Mouse (Mus musculus): Measurements from ENCODE around the gene Ccdc80.

The Ccdc80 gene

DNA sequence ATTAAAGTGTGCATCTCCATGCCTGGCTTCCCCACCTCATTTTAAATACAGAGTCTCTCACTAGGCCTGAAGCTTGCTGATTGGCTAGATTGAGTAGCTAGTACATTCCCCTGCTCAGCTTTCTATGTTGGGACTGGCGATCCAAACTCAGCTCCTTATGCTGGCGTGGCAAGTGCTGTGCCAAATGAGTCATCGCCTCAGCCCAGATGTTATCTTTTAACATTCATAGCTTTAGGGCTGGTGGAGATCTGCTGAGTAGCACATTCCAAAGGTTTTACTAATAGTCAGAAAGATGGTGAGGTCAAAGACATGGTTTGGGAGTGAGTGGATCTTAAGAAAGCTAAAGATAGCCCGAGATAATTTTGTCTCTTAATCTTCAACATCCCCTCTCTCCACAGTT is 17.3 kb downstream of the Ccdc80 start:
- no peak for DNase-seq (ENCODE audit: low read depth, low spot score)

- DNase-seq (ENCODE audit: low read depth, low spot score): no peak
Observed at GRCm38 (mm10) chr16:45117200-45117599, 24.0 kb downstream of the Ccdc80 start.

- no peak for DNase-seq (ENCODE audit: low read depth, low spot score)
Observed at GRCm38 (mm10) chr16:45118760-45119159, 25.6 kb downstream of the Ccdc80 start.

DNA sequence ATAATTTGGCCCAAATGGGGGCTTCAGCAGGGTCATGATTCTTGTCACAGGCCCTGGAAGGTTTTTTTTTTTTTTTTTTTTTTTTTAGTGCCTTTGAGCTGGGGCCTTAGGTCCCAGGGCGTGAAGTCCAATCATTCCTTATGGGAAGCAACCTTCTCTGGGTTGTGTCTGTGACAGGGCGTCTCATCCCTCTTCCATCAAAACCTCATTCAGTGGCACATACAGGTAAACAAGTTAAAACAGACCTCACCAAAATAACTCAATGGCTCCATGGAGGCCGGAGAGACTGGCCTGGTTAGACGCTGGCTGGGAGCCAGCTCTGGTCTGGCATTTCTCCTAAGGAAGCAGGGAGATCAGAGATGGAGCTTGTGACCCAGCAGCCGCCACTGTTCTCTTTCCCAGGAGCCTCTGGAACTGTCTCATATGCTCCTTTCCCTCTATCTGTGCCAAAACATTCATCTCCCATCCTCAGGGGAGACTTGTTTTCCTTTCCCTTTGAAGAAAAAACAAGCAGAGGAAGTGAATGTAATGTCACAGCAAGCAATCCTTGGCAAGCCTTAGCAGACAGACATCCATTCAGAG is 27.7 kb downstream of the Ccdc80 start:
- no peak for DNase-seq (ENCODE audit: low read depth, low spot score)

DNA sequence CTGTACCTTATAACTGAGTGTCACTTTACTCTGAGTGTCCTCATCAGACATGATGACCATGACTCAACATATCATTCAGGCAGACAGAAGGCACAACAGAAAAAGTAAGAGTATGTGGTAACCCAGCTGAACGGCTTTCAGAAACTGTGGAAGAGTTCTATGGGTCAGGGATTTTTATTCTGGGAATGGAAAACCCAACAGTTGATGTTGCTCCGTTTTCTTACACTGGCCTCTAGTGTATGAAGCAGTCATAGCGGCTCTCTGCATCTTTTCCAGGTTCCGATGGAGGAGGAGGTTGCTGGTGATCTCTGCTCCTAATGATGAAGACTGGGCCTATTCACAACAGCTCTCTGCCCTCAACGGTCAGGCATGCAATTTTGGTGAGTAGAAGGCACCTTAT is 29.4 kb downstream of the Ccdc80 start:
- DNase-seq (ENCODE audit: low read depth, low spot score): peak; percentile 32

GRCm38 (mm10) chr16:45124230-45125203 is 31.3 kb downstream of the Ccdc80 start:
- DNase-seq (ENCODE audit: low read depth, low spot score): no peak

DNA sequence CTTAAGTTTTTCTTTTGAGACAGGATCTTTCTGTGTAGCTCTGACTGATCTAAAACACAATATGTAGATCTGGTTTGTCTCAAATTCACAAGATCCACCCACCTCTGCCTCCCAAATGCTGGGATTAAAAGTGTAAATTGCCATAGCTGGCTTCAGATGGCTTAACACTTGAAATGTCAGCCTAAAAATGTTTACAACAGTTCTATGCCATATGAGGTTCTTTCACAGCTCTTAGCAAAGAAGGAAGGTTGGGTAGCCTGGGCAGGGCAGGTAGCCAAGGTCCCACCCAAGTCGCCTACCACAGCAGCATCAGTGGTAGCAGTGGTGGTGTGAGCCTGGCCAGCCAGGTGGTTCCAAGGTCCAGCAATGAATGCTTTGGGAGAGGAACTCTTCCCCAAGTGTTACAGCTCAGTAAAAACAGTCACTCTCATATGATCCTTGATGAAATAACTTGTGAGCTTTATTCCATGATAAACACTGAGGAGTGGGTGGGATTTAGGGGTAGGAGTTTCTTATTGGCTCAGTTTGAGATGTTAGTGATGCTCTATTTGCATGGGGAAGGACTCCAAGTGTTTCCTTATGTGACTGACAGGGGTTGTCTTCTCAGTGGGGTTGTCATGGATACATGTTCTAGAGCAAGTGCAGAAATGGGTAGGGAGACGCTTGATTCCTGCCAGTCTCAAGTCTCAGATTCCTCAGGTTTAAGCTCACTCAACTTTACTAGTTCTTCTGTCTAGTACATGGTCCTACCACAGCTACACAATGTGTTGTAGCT is 34.9 kb downstream of the Ccdc80 start:
- DNase-seq (ENCODE audit: low read depth, low spot score): no peak

DNA sequence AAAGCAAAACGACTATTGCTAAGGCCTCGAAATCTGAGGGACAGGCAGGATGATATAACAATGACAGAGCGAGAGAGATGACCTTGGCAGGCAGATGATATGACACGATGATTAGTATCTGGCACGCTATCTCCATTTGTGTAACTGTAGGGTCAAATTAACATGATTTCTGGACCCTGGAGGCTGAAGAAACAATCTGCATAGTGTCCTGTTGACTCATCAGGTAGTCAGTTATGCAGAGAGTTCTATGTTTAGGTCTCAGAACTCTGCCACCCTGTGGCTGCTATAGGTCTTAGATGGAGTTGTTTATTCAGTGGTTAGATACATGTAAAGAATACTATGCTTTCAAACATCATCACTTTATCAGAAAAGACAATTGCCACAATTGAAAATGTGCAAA is 48.5 kb downstream of the Ccdc80 start:
- no peak for DNase-seq (ENCODE audit: low read depth, low spot score)

- DNase-seq (ENCODE audit: low read depth, low spot score): no peak
Observed at GRCm38 (mm10) chr16:45142565-45142964, 49.4 kb downstream of the Ccdc80 start.

DNA sequence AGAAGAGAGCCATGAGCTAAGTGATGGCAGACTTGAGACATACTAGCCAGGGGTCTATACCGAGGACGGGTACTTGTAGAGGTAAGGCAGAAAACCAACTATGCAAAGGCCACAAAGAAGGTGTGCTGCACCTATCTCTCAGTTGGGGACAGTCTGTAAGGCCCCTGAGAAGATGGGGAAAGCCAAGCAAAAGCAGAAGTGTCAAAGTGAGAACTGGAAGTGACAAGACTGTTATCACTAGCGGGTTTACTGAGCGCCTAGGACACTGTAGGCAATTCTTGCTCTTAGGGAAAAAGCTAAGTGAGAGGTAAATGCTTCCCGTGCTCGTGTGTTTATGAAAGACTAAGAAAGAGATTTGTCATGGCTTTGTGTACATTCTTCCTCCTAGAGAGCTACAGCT is 51.9 kb downstream of the Ccdc80 start:
- DNase-seq (ENCODE audit: low read depth, low spot score): no peak

- DNase-seq (ENCODE audit: low read depth, low spot score): no peak
Observed at GRCm38 (mm10) chr16:45148488-45149082, 55.4 kb downstream of the Ccdc80 start.

- no peak for DNase-seq (ENCODE audit: low read depth, low spot score)
Observed at GRCm38 (mm10) chr16:45154741-45155250, 61.6 kb downstream of the Ccdc80 start.

- peak; percentile 82 for DNase-seq (ENCODE audit: low read depth, low spot score)
Observed at GRCm38 (mm10) chr16:45158136-45158521, 64.9 kb downstream of the Ccdc80 start.

DNA sequence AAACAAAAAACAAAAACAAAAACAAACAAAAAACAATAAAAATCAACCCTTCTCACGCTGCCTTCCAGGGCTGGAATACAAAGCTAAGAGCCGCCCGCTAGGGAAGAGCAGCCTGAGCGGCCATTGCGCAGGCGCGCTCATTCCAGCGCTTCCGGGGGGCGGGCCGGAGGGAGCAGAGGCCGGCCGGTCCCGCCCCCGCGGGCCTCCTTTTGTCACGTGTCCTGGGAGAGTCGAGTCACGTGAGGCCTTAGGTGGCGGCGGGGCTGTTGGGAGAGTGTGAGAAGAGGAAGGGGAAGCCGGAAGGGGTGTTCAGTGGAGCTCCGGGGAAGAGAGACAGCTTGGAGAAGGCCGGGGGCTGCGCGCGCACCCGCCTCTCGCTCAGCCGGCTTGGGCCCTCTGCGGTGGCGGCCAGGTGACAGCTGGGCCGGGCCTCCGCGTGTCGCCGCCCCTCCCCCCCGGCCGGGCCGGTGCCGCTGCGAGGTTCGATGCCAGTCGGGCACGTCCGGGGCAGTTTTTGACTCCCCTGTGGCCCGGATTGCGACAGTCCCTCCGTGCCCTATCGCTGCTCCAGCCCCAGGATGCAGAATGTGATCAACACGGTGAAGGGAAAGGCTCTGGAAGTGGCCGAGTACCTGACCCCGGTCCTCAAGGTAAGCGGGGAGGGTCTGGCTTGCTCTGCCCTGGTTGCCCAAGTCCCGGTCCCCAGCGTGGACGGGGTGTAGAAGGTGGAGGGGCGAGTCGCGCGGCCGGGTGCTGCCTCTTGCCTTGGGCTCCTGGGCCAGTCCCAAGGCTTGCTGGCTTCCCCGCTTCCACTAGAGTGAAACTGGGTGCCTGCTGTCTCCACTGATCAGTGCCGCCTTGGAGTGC is 65.6 kb downstream of the Ccdc80 start, which contains the start of the genes Slc35a5 and Atg3:
Slc35a5 (minus strand) TSS at position 185 of the 867 bp plus-strand sequence.
Atg3 (plus strand) TSS at position 264 of the 867 bp plus-strand sequence.
- peak; percentile 97 for DNase-seq (ENCODE audit: low read depth, low spot score)

DNA sequence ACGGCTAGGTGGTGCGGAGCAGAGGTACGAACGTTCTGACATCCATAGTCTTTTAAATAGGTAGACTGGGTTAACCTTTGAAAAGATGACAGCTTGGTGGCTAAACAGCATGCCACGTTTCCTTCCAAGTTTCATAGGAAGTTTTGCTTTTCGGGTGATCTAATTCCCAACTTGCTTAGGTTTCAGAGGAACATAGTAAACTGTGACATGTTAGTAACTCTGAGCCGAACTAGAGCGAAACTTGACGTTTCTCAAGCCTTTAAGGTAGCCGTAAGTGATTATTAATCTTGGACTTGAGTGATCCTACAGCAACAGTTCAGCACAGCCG is 66.2 kb downstream of the Ccdc80 start:
- DNase-seq (ENCODE audit: low read depth, low spot score): no peak

All from ES-CJ7 (cell line).